Mouse (Mus musculus) heart, postnatal 0 days (tissue): ENCODE results near the gene Sepsecs.

Experiments used
- CTCF ChIP-seq: IDR thresholded peaks from 2 replicates; pipeline ENCODE4 v1.5.1; 2016; ENCODE audit warnings: antibody characterized with exemption, control low read depth, low read depth
- EP300 ChIP-seq: IDR thresholded peaks from 2 replicates; pipeline ENCODE4 v1.6.1; 2016; ENCODE audit warnings: antibody characterized with exemption, low read depth

DNA sequence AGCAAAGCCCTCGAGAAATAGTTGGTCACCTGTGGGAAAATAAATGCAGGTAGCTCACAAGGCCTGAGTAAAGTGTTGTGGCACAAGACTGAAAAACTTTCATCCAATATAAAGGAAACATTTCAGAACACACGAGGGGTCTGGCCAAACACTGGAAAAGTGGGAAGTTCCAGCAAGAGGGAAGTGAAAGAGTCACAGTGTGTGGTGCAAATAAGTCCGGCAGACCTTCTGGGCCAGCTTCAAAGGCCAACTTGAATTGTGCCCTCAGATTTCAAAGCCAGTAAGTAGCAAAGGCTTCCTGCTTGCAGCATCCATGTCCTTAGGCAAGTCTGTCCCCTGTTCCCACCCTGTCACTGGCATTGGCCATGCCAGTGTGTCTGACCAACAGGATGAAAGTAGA lies 7.6 kb upstream of the Sepsecs start:
- TF ChIP-seq CTCF (no peak), EP300 (no peak)
